Mouse (Mus musculus) G1E (cell line): Measurements from ENCODE around the gene Btg3.

Experiments
- CTCF ChIP-seq: IDR thresholded peaks from 2 replicates; pipeline ENCODE4 v1.5.1; 2012; ENCODE audit warnings: low read depth, low read length, inconsistent platforms, mixed read lengths
- GATA1 ChIP-seq: IDR thresholded peaks from 2 replicates; pipeline ENCODE4 v1.6.1; 2012; ENCODE audit warnings: borderline replicate concordance, low read length, inconsistent platforms, mixed read lengths
- GATA2 ChIP-seq: IDR thresholded peaks from 2 replicates; pipeline ENCODE4 v1.6.1; 2012; ENCODE audit warnings: low read depth, low read length, inconsistent platforms, borderline replicate concordance
- POLR2AphosphoS5 ChIP-seq: IDR thresholded peaks from 2 replicates; pipeline ENCODE4 v1.6.1; 2012; ENCODE audit warnings: low read depth, low read length, inconsistent platforms; ENCODE audit not compliant: insufficient replicate concordance
- TAL1 ChIP-seq: conservative IDR thresholded peaks from 2 replicates; pipeline ENCODE4 v1.6.1; 2012; ENCODE audit warnings: low read depth, low read length, inconsistent platforms, mixed read lengths

- TF ChIP-seq CTCF (no peak), TAL1 (no peak), POLR2AphosphoS5 (no peak), GATA1 (no peak), GATA2 (no peak)
Measured at GRCm38 (mm10) chr16:78373743-78374142, 3.2 kb downstream of the Btg3 start.
